Mouse (Mus musculus) kidney, adult 2 months (tissue): Measurements from ENCODE around the gene Gskip.

Source experiments
- CTCF ChIP-seq: fragments of 200-500 bp; conservative IDR thresholded peaks from 2 replicates; pipeline ENCODE4 v1.5.1; 2011; ENCODE audit warnings: low read depth, mild to moderate bottlenecking, control low read depth, low read length, moderate library complexity, mixed read lengths; ENCODE audit not compliant: insufficient read depth, insufficient read length
- POLR2A ChIP-seq: fragments of 200-500 bp; IDR thresholded peaks from one replicate; pipeline ENCODE4 v1.6.1; 2011; ENCODE audit warnings: low read depth, low read length, control low read depth

DNA sequence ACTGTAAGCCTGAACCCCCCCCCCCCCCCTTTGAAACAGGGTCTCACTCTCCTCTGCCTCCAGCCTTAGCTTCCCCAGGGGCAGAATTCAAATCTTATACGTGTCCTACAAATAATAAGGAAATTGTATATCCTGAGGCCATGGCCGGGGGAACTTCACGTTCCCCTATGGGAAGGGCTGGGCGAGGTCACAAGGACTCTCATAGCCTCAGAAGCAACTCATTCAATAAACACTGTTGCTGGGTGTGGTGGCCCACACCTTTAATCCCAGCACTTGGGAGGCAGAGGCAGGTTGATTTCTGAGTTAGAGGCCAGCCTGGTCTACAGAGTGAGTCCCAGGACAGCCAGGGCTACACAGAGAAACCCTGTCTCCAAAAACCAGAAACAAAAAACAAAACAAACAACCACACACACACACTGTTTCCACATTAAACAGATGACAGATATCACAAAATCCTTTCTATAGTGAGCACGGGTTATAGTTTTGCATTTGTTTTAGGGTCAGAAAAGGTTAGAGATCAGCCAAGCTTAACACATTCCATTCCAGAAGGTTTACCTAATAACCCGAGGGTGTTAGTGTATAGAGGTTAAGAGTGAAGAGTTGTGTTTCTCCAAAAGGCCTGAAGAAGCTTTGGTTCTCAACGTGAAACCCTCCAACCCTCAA, 50.7 kb downstream of the Gskip start:
- TF ChIP-seq POLR2A (no peak), CTCF (no peak)
